Mouse (Mus musculus) embryonic facial prominence, embryonic 11.5 days (tissue): ENCODE results near the gene Nlrc5. TPM values are rescaled to one million over a fixed set of nuclear protein-coding genes. Genes with fewer than 3 reads are reported as not detected.

Experiments used
- ATAC-seq: fragments of 200-750 bp; cut with Nextera tagmentation; replicated peaks from 2 replicates; pipeline ENCODE4 v1.8.0; 2017; ENCODE audit warnings: low read depth; ENCODE audit not compliant: insufficient number of reproducible peaks, low FRiP score, low TSS enrichment
- DNase-seq: peaks from one replicate; pipeline ENCODE4 v3.0.0-alpha.2; 2015; ENCODE audit warnings: low spot score
- H3K27ac ChIP-seq: fragments of 300-500 bp; sonication (generic); replicated peaks from 2 replicates; pipeline ENCODE4 v1.5.1; 2014; ENCODE audit warnings: mild to moderate bottlenecking, low read depth, low read length, control low read depth
- H3K27me3 ChIP-seq: fragments of 300-500 bp; sonication (generic); 2 replicates; pipeline ENCODE4 v1.6.1; 2014; ENCODE audit warnings: mild to moderate bottlenecking, low read length, moderate library complexity, mixed read lengths; ENCODE audit not compliant: control insufficient read depth, insufficient read depth
- H3K36me3 ChIP-seq: fragments of 300-500 bp; sonication (generic); replicated peaks from 2 replicates; pipeline ENCODE4 v1.6.1; 2014; ENCODE audit warnings: low read depth, mild to moderate bottlenecking, low read length, moderate library complexity, mixed read lengths; ENCODE audit not compliant: control insufficient read depth, insufficient read depth
- H3K4me1 ChIP-seq: fragments of 300-500 bp; sonication (generic); 2 replicates; pipeline ENCODE4 v1.6.1; 2014; ENCODE audit warnings: low read length, mixed read lengths; ENCODE audit not compliant: control insufficient read depth, insufficient read depth
- H3K4me2 ChIP-seq: fragments of 300-500 bp; sonication (generic); 2 replicates; pipeline ENCODE4 v1.6.1; 2014; ENCODE audit warnings: low read depth, mild to moderate bottlenecking, control low read depth, low read length, moderate library complexity
- H3K4me3 ChIP-seq: fragments of 300-500 bp; sonication (generic); 2 replicates; pipeline ENCODE4 v1.5.1; 2014; ENCODE audit warnings: low read depth, low read length, control low read depth
- H3K9ac ChIP-seq: fragments of 300-500 bp; sonication (generic); replicated peaks from 2 replicates; pipeline ENCODE4 v1.6.1; 2014; ENCODE audit warnings: mild to moderate bottlenecking, control low read depth, low read length
- H3K9me3 ChIP-seq: fragments of 300-500 bp; sonication (generic); replicated peaks from 2 replicates; pipeline ENCODE4 v1.6.1; 2016; ENCODE audit warnings: mild to moderate bottlenecking, low read length, inconsistent platforms, mixed read lengths; ENCODE audit not compliant: control insufficient read depth
- WGBS: fragments of 180-500 bp; shearing (Covaris S2); extraction: QIAGEN DNeasy Blood & Tissue Kit; methylation state at CpG from one replicate; pipeline ENCODE4 v1.1.7; 2014; 5-methylcytosine and 5-hydroxymethylcytosine counted together
- polyA plus RNA-seq: library from polyadenylated mRNA; unstranded; fragments of >200 nt; fragmentation: Nextera tagmentation; extraction: Ambion mirVana; gene quantifications from 2 replicates; pipeline ENCODE4 v1.2.1, GENCODE M21; 2014

The Nlrc5 gene
- polyA plus RNA-seq, 1 experiment from 2014 or later, result 0.14 TPM

DNA sequence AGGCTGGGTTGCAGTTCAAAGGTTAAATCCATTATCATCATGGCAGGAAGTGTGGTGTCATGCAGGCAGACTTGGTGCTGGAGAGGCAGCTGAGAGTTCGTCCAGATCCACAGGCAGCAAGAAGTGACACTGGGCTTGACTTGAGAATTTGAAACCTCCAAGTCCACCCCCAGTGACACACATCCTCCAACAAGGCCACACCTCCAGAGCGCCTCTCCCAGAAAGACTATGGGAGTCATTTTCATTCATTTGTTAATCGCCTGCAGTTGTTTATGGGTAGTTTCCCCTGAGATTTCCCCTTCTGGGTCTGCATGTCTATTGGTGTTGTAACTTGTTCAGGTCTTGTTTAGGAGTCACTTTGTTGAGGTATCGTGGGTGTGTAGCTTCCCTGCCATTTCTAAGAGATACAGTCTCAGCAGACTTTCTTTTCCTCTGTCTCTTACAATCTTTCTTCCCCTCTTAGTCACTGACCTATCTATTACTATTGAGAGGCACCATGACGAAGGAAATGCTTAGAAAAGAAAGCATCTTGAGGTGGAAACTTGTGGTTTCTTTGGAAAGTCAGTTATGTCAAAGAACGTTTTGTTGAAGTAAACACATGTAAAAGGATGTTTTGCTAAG lies 19.8 kb downstream of the Nlrc5 start:
- ATAC-seq, result no peak

GRCm38 (mm10) chr8:94454905-94455304 lies 20.7 kb downstream of the Nlrc5 start:
- WGBS, result 87% methylated on average over 5 of the region's 5 CpGs
- Histone ChIP-seq H3K36me3 (no peaks in the 10 kb centered on the region), H3K4me3 (no peak overlapping the region), H3K9me3 (no peaks in the 10 kb centered on the region), H3K4me1 (no peaks in the 10 kb centered on the region), H3K27ac (no peak overlapping the region), H3K27me3 (no peaks in the 10 kb centered on the region), H3K4me2 (no peak overlapping the region), H3K9ac (no peak overlapping the region)
- DNase-seq, result no peak
- ATAC-seq, result no peak

More for the DNA sequence above, 19.8 kb downstream of the Nlrc5 start:
- Histone ChIP-seq H3K4me3 (no peak overlapping the region), H3K9ac (no peak overlapping the region), H3K4me1 (no peaks in the 10 kb centered on the region), H3K27ac (no peak overlapping the region), H3K9me3 (no peaks in the 10 kb centered on the region), H3K4me2 (no peak overlapping the region), H3K27me3 (no peaks in the 10 kb centered on the region), H3K36me3 (no peaks in the 10 kb centered on the region)
- DNase-seq, result no peak
- WGBS, result 79% methylated on average over 6 of the region's 6 CpGs

DNA sequence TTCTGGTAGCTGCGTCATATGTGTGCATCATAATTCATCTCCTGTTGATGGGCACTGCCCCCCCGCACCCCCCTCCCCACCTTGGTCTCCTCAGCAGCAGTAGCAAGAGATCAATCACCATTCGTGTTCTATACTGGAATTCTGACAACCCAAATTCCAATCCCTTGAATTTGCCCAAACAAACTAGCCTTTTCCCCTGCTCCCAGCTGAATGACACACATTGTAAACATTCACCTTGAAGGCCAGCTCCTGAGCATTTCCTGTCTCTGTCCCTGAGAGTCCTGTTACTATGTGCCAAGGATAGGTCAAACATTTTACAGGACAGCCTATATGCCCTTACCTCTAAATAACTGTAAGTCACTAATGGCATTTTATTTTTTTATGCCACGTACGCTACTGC lies 21.9 kb downstream of the Nlrc5 start:
- no peaks in the 10 kb centered on the region for H3K27me3 ChIP-seq
- H3K4me2 ChIP-seq, result no peak overlapping the region
- no peaks in the 10 kb centered on the region for H3K9me3 ChIP-seq
- no peak overlapping the region for H3K27ac ChIP-seq
- no peaks in the 10 kb centered on the region for H3K36me3 ChIP-seq
- DNase-seq (no peak), ATAC-seq (no peak)
- H3K4me1 ChIP-seq, result no peaks in the 10 kb centered on the region
- H3K4me3 ChIP-seq, result no peak overlapping the region
- WGBS, result 82% methylated on average over 5 of the region's 5 CpGs
- H3K9ac ChIP-seq, result no peak overlapping the region

- H3K4me1 ChIP-seq, result no peaks in the 10 kb centered on the region
- DNase-seq (no peak), ATAC-seq (no peak)
- H3K4me2 ChIP-seq, result no peak overlapping the region
- no peak overlapping the region for H3K27ac ChIP-seq
- H3K27me3 ChIP-seq, result no peaks in the 10 kb centered on the region
- no peaks in the 10 kb centered on the region for H3K9me3 ChIP-seq
- no peak overlapping the region for H3K4me3 ChIP-seq
- H3K36me3 ChIP-seq, result no peaks in the 10 kb centered on the region
- WGBS, result 73% methylated on average over 2 of the region's 2 CpGs
- no peak overlapping the region for H3K9ac ChIP-seq
Observed at GRCm38 (mm10) chr8:94458567-94458966, 24.4 kb downstream of the Nlrc5 start.

GRCm38 (mm10) chr8:94469656-94470055 lies 35.5 kb downstream of the Nlrc5 start:
- Histone ChIP-seq H3K4me3 (no peak overlapping the region), H3K9me3 (no peaks in the 10 kb centered on the region), H3K9ac (no peak overlapping the region), H3K4me1 (no peaks in the 10 kb centered on the region), H3K27ac (no peak overlapping the region), H3K27me3 (no peaks in the 10 kb centered on the region), H3K4me2 (no peak overlapping the region), H3K36me3 (no peaks in the 10 kb centered on the region)
- no peak for DNase-seq
- no peak for ATAC-seq
- 78% methylated on average over 5 of the region's 5 CpGs for WGBS

- Histone ChIP-seq H3K4me2 (no peak overlapping the region), H3K36me3 (no peaks in the 10 kb centered on the region), H3K27me3 (no peaks in the 10 kb centered on the region), H3K9ac (no peak overlapping the region), H3K27ac (no peak overlapping the region), H3K4me3 (no peak overlapping the region), H3K9me3 (no peaks in the 10 kb centered on the region), H3K4me1 (no peaks in the 10 kb centered on the region)
- DNase-seq (no peak), ATAC-seq (no peak)
- 78% methylated on average over 2 of the region's 2 CpGs for WGBS
Observed at GRCm38 (mm10) chr8:94470794-94471193, 36.6 kb downstream of the Nlrc5 start.

- Histone ChIP-seq H3K9ac (no peak overlapping the region), H3K4me2 (no peak overlapping the region), H3K27me3 (no peaks in the 10 kb centered on the region), H3K9me3 (no peaks in the 10 kb centered on the region), H3K4me1 (no peaks in the 10 kb centered on the region), H3K36me3 (no peaks in the 10 kb centered on the region), H3K4me3 (no peak overlapping the region), H3K27ac (no peak overlapping the region)
- WGBS, result 86% methylated on average over 1 of the region's 1 CpGs
- DNase-seq (no peak), ATAC-seq (no peak)
Observed at GRCm38 (mm10) chr8:94471281-94471680, 37.1 kb downstream of the Nlrc5 start.

DNA sequence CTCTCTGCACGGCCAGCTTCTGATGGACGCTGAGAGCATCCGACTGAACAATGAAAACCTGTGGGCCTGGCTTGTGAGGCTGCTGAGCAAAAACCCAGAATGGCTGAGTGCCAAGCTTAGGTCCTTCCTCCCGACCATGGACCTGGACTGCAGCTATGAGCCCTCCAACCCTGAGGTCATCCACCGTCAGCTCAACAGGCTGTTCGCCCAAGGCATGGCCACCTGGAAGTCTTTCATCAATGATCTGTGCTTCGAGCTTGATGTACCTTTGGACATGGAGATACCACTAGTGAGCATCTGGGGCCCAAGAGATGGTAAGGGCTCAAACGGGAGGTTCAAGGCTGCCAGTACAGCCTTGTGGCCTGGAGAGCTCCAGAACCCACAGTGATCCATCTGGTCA lies 38.6 kb downstream of the Nlrc5 start:
- WGBS, result 83% methylated on average over 8 of the region's 8 CpGs
- no peak for ATAC-seq
- no peak overlapping the region for H3K27ac ChIP-seq
- H3K9me3 ChIP-seq, result no peaks in the 10 kb centered on the region
- no peak overlapping the region for H3K9ac ChIP-seq
- no peaks in the 10 kb centered on the region for H3K4me1 ChIP-seq
- H3K27me3 ChIP-seq, result no peaks in the 10 kb centered on the region
- no peak overlapping the region for H3K4me3 ChIP-seq
- no peaks in the 10 kb centered on the region for H3K36me3 ChIP-seq
- H3K4me2 ChIP-seq, result no peak overlapping the region
- no peak for DNase-seq
